13 mouse cellular contexts compared by ENCODE assay signal in the genomic region with DNA sequence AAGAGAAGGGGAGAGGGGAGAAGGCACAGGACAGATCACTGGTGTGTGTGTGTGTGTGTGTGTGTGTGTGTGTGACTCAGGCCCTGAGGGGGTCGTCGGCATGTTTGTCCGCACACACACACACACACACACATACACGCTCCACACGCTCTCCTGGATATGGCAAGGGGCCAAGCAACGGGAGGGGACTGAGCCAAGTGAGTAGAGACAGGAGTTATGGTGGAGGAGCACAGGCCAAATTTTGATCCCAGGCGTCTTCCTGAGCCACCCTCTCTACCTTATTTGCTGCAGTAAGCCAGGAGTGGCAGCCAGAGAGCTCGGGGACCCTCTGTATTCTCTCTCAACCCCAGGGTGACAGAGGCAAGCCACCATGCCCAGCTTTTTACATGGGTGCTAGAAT. TPM values are rescaled to one million over a fixed set of nuclear protein-coding genes. Genes with fewer than 3 reads are reported as not detected.
DNase-seq lines count a peak whose midpoint lies in the region; ATAC-seq and TF ChIP-seq lines count a peak whose summit lies in the region.
"Had no signal": no experiment of that assay in that cellular context is flagged by ENCODE, and none has a peak within 500 bp of the region (broad histone marks: within the 10 kb centered on the region; RNA-seq: fewer than 3 reads in every experiment).

No protein-coding gene starts in this region.

- H3K36me3 ChIP-seq in heart, embryonic 10.5 days, result no peaks in the 10 kb centered on the region
- H3K36me3 ChIP-seq in spleen, adult 2 months (ENCODE audit: control insufficient read depth, insufficient read depth, low read length), result no peaks in the 10 kb centered on the region
- no peaks in the 10 kb centered on the region for H3K36me3 ChIP-seq in forebrain, embryonic 11.5 days (ENCODE audit: control insufficient read depth, insufficient read depth, low read length)
- H3K36me3 ChIP-seq: hindbrain, embryonic 12.5 days had no signal

- H3K4me2 ChIP-seq in forebrain, embryonic 11.5 days (ENCODE audit: low read depth, low read length, severe bottlenecking), result no peak overlapping the region
- H3K4me2 ChIP-seq: hindbrain, embryonic 12.5 days had no signal

- H3K27me3 ChIP-seq in heart, embryonic 10.5 days (ENCODE audit: insufficient read depth, poor library complexity, severe bottlenecking), result no peaks in the 10 kb centered on the region
- H3K27me3 ChIP-seq in spleen, adult 2 months (ENCODE audit: control insufficient read depth, insufficient read depth, low read length), result no peaks in the 10 kb centered on the region
- no peaks in the 10 kb centered on the region for H3K27me3 ChIP-seq in forebrain, embryonic 11.5 days (ENCODE audit: control insufficient read depth, insufficient read depth, low read length)
- H3K27me3 ChIP-seq: hindbrain, embryonic 12.5 days had no signal

- no peaks in the 10 kb centered on the region for H3K9me3 ChIP-seq in heart, embryonic 10.5 days
- H3K9me3 ChIP-seq in forebrain, embryonic 11.5 days (ENCODE audit: control insufficient read depth, low read length), result no peaks in the 10 kb centered on the region
- H3K9me3 ChIP-seq: hindbrain, embryonic 12.5 days had no signal

- ATAC-seq in forebrain, embryonic 11.5 days (replicated peaks; ENCODE audit: low FRiP score), result no peak
- no peak for ATAC-seq in frontal cortex, adult (ENCODE audit: low TSS enrichment)
- ATAC-seq: forebrain, embryonic 16.5 days had no signal

- H3K9ac ChIP-seq in forebrain, embryonic 11.5 days (ENCODE audit: low read length), result no peak overlapping the region
- H3K9ac ChIP-seq: hindbrain, embryonic 12.5 days had no signal

- peaks cover 57% of the 10 kb centered on the region for H3K4me1 ChIP-seq in heart, embryonic 10.5 days
- H3K4me1 ChIP-seq in spleen, adult 2 months (ENCODE audit: control insufficient read depth, insufficient read depth, insufficient read length), result peaks cover 56% of the 10 kb centered on the region; the same call in 1 of the 2 replicates
- H3K4me1 ChIP-seq in forebrain, embryonic 11.5 days (replicated peaks; ENCODE audit: control insufficient read depth, insufficient read depth, low read length), result no peaks in the 10 kb centered on the region

- H3K4me3 ChIP-seq in heart, embryonic 10.5 days, result no peak overlapping the region
- no peak overlapping the region; the same call in 1 of the 2 replicates for H3K4me3 ChIP-seq in spleen, adult 2 months (ENCODE audit: extremely low read depth, insufficient read depth, insufficient read length)
- no peak overlapping the region for H3K4me3 ChIP-seq in forebrain, embryonic 11.5 days (ENCODE audit: low read depth, low read length)
- H3K4me3 ChIP-seq: hindbrain, embryonic 12.5 days had no signal

- 76% methylated on average over 8 of the region's 8 CpGs for WGBS in heart, embryonic 10.5 days
- WGBS in spleen, adult 2 months, result 79% methylated on average over 8 of the region's 8 CpGs
- WGBS in forebrain, embryonic 11.5 days, result 80% methylated on average over 8 of the region's 8 CpGs

- TF ChIP-seq CTCF in spleen, adult 2 months (IDR thresholded peaks at IDR 0.05; ENCODE audit: extremely low read depth, insufficient read depth, insufficient read length, insufficient replicate concordance), result no peak

- TF ChIP-seq POLR2A in spleen, adult 2 months (IDR thresholded peaks at IDR 0.05; ENCODE audit: low read depth, low read length), result no peak

- peak; percentile 48 for DNase-seq in heart, adult 8-10 months (ENCODE audit: low spot score)
- DNase-seq in heart, embryonic 10.5 days (ENCODE audit: low spot score), result no peak
- DNase-seq in spleen, adult 2 months (ENCODE audit: low read depth in 1 of 2, low spot score in 2 of 2), result no peak
- DNase-seq in spleen, postnatal 10 days (ENCODE audit: low spot score in 2 of 2), result no peak
- peak; percentile 67 for DNase-seq in kidney, postnatal 14 days
- no peak for DNase-seq in layer of hippocampus, postnatal 36 days
- DNase-seq in forebrain, embryonic 11.5 days (ENCODE audit: low spot score), result no peak
- DNase-seq: spleen, adult 18-20 months had no signal

- H3K27ac ChIP-seq in heart, embryonic 10.5 days, result no peak overlapping the region
- H3K27ac ChIP-seq in spleen, adult 2 months (ENCODE audit: insufficient read depth, low read length), result 0 out of 2 replicates have a peak overlapping the region, but pooled peaks have one; percentile 11
- no peak overlapping the region for H3K27ac ChIP-seq in forebrain, embryonic 11.5 days (ENCODE audit: low read depth, low read length)
- H3K27ac ChIP-seq: hindbrain, embryonic 12.5 days had no signal

RNA-seq across cellular contexts. Expression of a gene that starts 12.7 kb away (rescaled TPM):
- total RNA-seq in heart, adult 8-10 months (2022), result 10 to 100 TPM; 32.2 to 47.1 (median 37.1) TPM
- polyA plus RNA-seq in heart, embryonic 10.5 days (2016; fragmentation: Nextera tagmentation; extraction: Ambion mirVana), result 34.1 and 41.2 TPM in 2 replicates
- 102 and 108 TPM in 2 replicates for polyA plus RNA-seq in spleen, adult 2 months (2012; rRNA removed)
- 10 to 100 TPM; 37.1 to 43.4 TPM for total RNA-seq in layer of hippocampus, postnatal 36 days (2021)
- polyA plus RNA-seq in forebrain, embryonic 11.5 days (2014; fragmentation: Nextera tagmentation; extraction: Ambion mirVana), result 30.9 and 34.3 TPM in 2 replicates

RNA-seq across cellular contexts. Expression of a gene that starts 33.6 kb away (rescaled TPM):
- 1 to 10 TPM; 2.0 to 3.4 (median 2.7) TPM for total RNA-seq in heart, adult 8-10 months (2022)
- not detected in 2 replicates for polyA plus RNA-seq in heart, embryonic 10.5 days (2016; fragmentation: Nextera tagmentation; extraction: Ambion mirVana)
- 0.25 and 0.46 TPM in 2 replicates for polyA plus RNA-seq in spleen, adult 2 months (2012; rRNA removed)
- 1 to 10 TPM; 4.9 to 6.6 TPM for total RNA-seq in layer of hippocampus, postnatal 36 days (2021)
- 0.48 and 0.73 TPM in 2 replicates for polyA plus RNA-seq in forebrain, embryonic 11.5 days (2014; fragmentation: Nextera tagmentation; extraction: Ambion mirVana)
- total RNA-seq: neutrophil, adult 5-6 weeks had no signal
- polyA plus RNA-seq: urinary bladder, adult 2 months had no signal

RNA-seq across cellular contexts. Expression of a gene that starts 36.9 kb away (rescaled TPM):
- total RNA-seq in heart, adult 8-10 months (2022), result 10 to 100 TPM in 1 of 4 experiments, 1 to 10 TPM in 3; 7.6 to 10.4 (median 8.5) TPM
- polyA plus RNA-seq in heart, embryonic 10.5 days (2016; fragmentation: Nextera tagmentation; extraction: Ambion mirVana), result 0.20 TPM in 1 of 2 replicates, not detected in the other
- polyA plus RNA-seq in spleen, adult 2 months (2012; rRNA removed), result 1.5 and 2.6 TPM in 2 replicates
- under 1 TPM in 1 of 2 experiments, not detected in 1; 0.97 TPM for total RNA-seq in layer of hippocampus, postnatal 36 days (2021)
- polyA plus RNA-seq in forebrain, embryonic 11.5 days (2014; fragmentation: Nextera tagmentation; extraction: Ambion mirVana), result 0.48 and 1.1 TPM in 2 replicates

RNA-seq across cellular contexts. Expression of a gene that starts 36.9 kb away (rescaled TPM):
- total RNA-seq in heart, adult 8-10 months (2022), result 10 to 100 TPM; 17.0 to 19.1 (median 18.4) TPM
- polyA plus RNA-seq in heart, embryonic 10.5 days (2016; fragmentation: Nextera tagmentation; extraction: Ambion mirVana), result 26.4 and 26.9 TPM in 2 replicates
- 29.8 and 36.5 TPM in 2 replicates for polyA plus RNA-seq in spleen, adult 2 months (2012; rRNA removed)
- 10 to 100 TPM; 40.8 to 42.2 TPM for total RNA-seq in layer of hippocampus, postnatal 36 days (2021)
- polyA plus RNA-seq in forebrain, embryonic 11.5 days (2014; fragmentation: Nextera tagmentation; extraction: Ambion mirVana), result 32.5 and 33.7 TPM in 2 replicates

RNA-seq across cellular contexts. Expression of a gene that starts 53.6 kb away (rescaled TPM):
- 1 to 10 TPM; 7.8 to 9.4 (median 8.3) TPM for total RNA-seq in heart, adult 8-10 months (2022)
- 26.7 and 40.5 TPM in 2 replicates for polyA plus RNA-seq in heart, embryonic 10.5 days (2016; fragmentation: Nextera tagmentation; extraction: Ambion mirVana)
- polyA plus RNA-seq in spleen, adult 2 months (2012; rRNA removed), result 30.8 and 33.6 TPM in 2 replicates
- 10 to 100 TPM; 21.9 to 24.8 TPM for total RNA-seq in layer of hippocampus, postnatal 36 days (2021)
- polyA plus RNA-seq in forebrain, embryonic 11.5 days (2014; fragmentation: Nextera tagmentation; extraction: Ambion mirVana), result 46.1 and 52.2 TPM in 2 replicates

Comparison
In these comparisons a context has a peak if more than half of its experiments do, and no peak if none do; other contexts are left out.
1. DNase-seq: peak in heart, adult 8-10 months (single experiment) and kidney, postnatal 14 days (single experiment); none in heart, embryonic 10.5 days (single experiment), spleen, adult 2 months (0 of 2), spleen, postnatal 10 days (0 of 2), layer of hippocampus, postnatal 36 days (0 of 2) and forebrain, embryonic 11.5 days (single experiment).